Mouse (Mus musculus) Patski (cell line): ENCODE results near the gene Pcbp2. TPM values are rescaled to one million over a fixed set of nuclear protein-coding genes. Genes with fewer than 3 reads are reported as not detected.

Experiments used
- ATAC-seq: fragments of 100-300 bp; one replicate; pipeline ENCODE4 v1.8.0; 2021
- CTCF ChIA-PET: fragments of 350-600 bp; sonication (Branson Sonifier 250); formaldehyde crosslinking; loops from one replicate; lab custom pipeline; 2022; ENCODE audit warnings: inconsistent platforms; lab: Charles Lee
- POLR2A ChIA-PET: fragments of 350-600 bp; sonication (Branson Sonifier 250); formaldehyde crosslinking; loops from one replicate; lab custom pipeline; 2022; ENCODE audit warnings: antibody characterized with exemption, inconsistent platforms; lab: Charles Lee
- DNase-seq: peaks from one replicate; pipeline ENCODE4 v3.0.0-alpha.2; 2011; ENCODE audit warnings: low read depth, low spot score
- H3K27me3 ChIP-seq: fragments of 371-371 bp; one replicate; pipeline ENCODE4 v1.5.1; 2021
- CTCF ChIP-seq: fragments of 100-300 bp; IDR thresholded peaks from one replicate; pipeline ENCODE4 v1.5.1; 2021
- in situ Hi-C: fragments of 300-500 bp; cut with MboI; formaldehyde crosslinking; loops from 3 replicates; pipeline ENCODE4 v1.11.1; 2018; ENCODE audit warnings: low pct_unique_long_range_greater_than_20kb, mixed read lengths
- polyA plus RNA-seq: library from polyadenylated mRNA; unstranded; gene quantifications from one replicate; pipeline ENCODE4 v1.2.3, GENCODE M21; 2021

Gene Pcbp2
- polyA plus RNA-seq, 1 experiment from 2014 or later: 801 TPM

- CTCF ChIA-PET: no interaction called here
- in situ Hi-C loops: no loop called here
- DNase-seq (no peak), ATAC-seq (no peak)
- no peak for TF ChIP-seq CTCF
- H3K27me3 ChIP-seq: no peaks in the 10 kb centered on the region
- POLR2A ChIA-PET: interaction anchor here (1.0 kb wide), 1 partner anchor 57 kb away, joined by 3 read pairs; no protein-coding TSS in a partner anchor
Observed at GRCm38 (mm10) chr15:102461430-102462075, 8.8 kb upstream of the Pcbp2 start.

- TF ChIP-seq CTCF: peak; percentile 35
- in situ Hi-C loops: no loop called here
- CTCF ChIA-PET: interaction anchor here (3.3 kb wide), 1 partner anchor 61 kb away, joined by 12 read pairs; the partner anchor contains the start of gene Npff
- no peak for ATAC-seq
- H3K27me3 ChIP-seq: no peaks in the 10 kb centered on the region
- no peak for DNase-seq
- POLR2A ChIA-PET: no interaction called here
Observed at GRCm38 (mm10) chr15:102463666-102464065, 6.7 kb upstream of the Pcbp2 start.

GRCm38 (mm10) chr15:102468675-102469370, 1.5 kb upstream of the Pcbp2 start:
- in situ Hi-C loops: no loop called here
- DNase-seq (no peak), ATAC-seq (no peak)
- ChIA-PET POLR2A (interaction anchor here (0.6 kb wide), 1 partner anchor 17 kb away, joined by 4 read pairs; no protein-coding TSS in a partner anchor), CTCF (interaction anchor here (2.2 kb wide), 1 partner anchor 9 kb away, joined by 4 read pairs; the partner anchor contains the start of gene Prr13)
- H3K27me3 ChIP-seq: no peaks in the 10 kb centered on the region
- TF ChIP-seq CTCF: peak; percentile 43

GRCm38 (mm10) chr15:102470605-102471294, 411 bp downstream of the Pcbp2 start:
- ATAC-seq: peak; percentile 45
- DNase-seq: peak; percentile 33
- ChIA-PET POLR2A (interaction anchor here (0.6 to 1.2 kb wide), 5 partner anchors 11 to 383 kb away, joined by 3 to 7 read pairs (median 4); no protein-coding TSS in a partner anchor), CTCF (interaction anchor here (1.1 to 2.2 kb wide), 4 partner anchors 9 to 54 kb away, joined by 3 to 9 read pairs (median 4); partner anchors contain the start of genes Npff and Prr13)
- peak; percentile 84 for TF ChIP-seq CTCF
- H3K27me3 ChIP-seq: no peaks in the 10 kb centered on the region
- in situ Hi-C loops: no loop called here

GRCm38 (mm10) chr15:102471295-102471645, 931 bp downstream of the Pcbp2 start:
- no peaks in the 10 kb centered on the region for H3K27me3 ChIP-seq
- ChIA-PET CTCF (interaction anchor here (1.3 to 2.1 kb wide), 2 partner anchors 8 to 54 kb away, joined by 3 to 9 read pairs; partner anchors contain the start of gene Npff), POLR2A (interaction anchor here (0.6 to 1.2 kb wide), 5 partner anchors 43 to 383 kb away, joined by 3 to 5 read pairs (median 3); no protein-coding TSS in a partner anchor)
- no peak for DNase-seq
- in situ Hi-C loops: no loop called here
- TF ChIP-seq CTCF: no peak
- peak; percentile 17 for ATAC-seq

GRCm38 (mm10) chr15:102471727-102472126, 1.4 kb downstream of the Pcbp2 start:
- in situ Hi-C loops: no loop called here
- H3K27me3 ChIP-seq: no peaks in the 10 kb centered on the region
- no peak for TF ChIP-seq CTCF
- no peak for ATAC-seq
- ChIA-PET POLR2A (interaction anchor here (0.6 to 1.2 kb wide), 5 partner anchors 42 to 384 kb away, joined by 3 to 5 read pairs (median 3); no protein-coding TSS in a partner anchor), CTCF (interaction anchor here (1.3 to 2.1 kb wide), 2 partner anchors 8 to 53 kb away, joined by 3 to 9 read pairs; partner anchors contain the start of gene Npff)
- DNase-seq: no peak

GRCm38 (mm10) chr15:102473246-102473645, 2.9 kb downstream of the Pcbp2 start:
- DNase-seq: no peak
- POLR2A ChIA-PET: interaction anchor here (1.4 kb wide), 1 partner anchor 12 kb away, joined by 4 read pairs; no protein-coding TSS in a partner anchor
- CTCF ChIA-PET: interaction anchor here (1.5 to 2.0 kb wide), 2 partner anchors 9 to 21 kb away, joined by 5 to 8 read pairs; no protein-coding TSS in a partner anchor
- TF ChIP-seq CTCF: no peak
- H3K27me3 ChIP-seq: no peaks in the 10 kb centered on the region
- no peak for ATAC-seq
- in situ Hi-C loops: no loop called here

- ChIA-PET POLR2A (interaction anchor here (0.6 kb wide), 1 partner anchor 105 kb away, joined by 3 read pairs; no protein-coding TSS in a partner anchor), CTCF (interaction anchor here (2.0 kb wide), 1 partner anchor 8 kb away, joined by 8 read pairs; no protein-coding TSS in a partner anchor)
- no peak for TF ChIP-seq CTCF
- in situ Hi-C loops: no loop called here
- no peak for ATAC-seq
- no peak for DNase-seq
- H3K27me3 ChIP-seq: no peaks in the 10 kb centered on the region
Observed at GRCm38 (mm10) chr15:102474520-102474919, 4.2 kb downstream of the Pcbp2 start.

- CTCF ChIA-PET: interaction anchor here (1.4 to 2.4 kb wide), 3 partner anchors 8 to 14 kb away, joined by 4 to 8 read pairs (median 5); no protein-coding TSS in a partner anchor
Observed at GRCm38 (mm10) chr15:102483136-102483535, 12.8 kb downstream of the Pcbp2 start.

More at GRCm38 (mm10) chr15:102483136-102483535, 12.8 kb downstream of the Pcbp2 start:
- no peaks in the 10 kb centered on the region for H3K27me3 ChIP-seq
- in situ Hi-C loops: no loop called here
- POLR2A ChIA-PET: no interaction called here
- ATAC-seq (no peak), DNase-seq (no peak)
- TF ChIP-seq CTCF: no peak
